Mouse (Mus musculus) cerebellum, postnatal 14 days (tissue): ENCODE data around the gene Cpeb4.

Source experiments
- DNase-seq, 2 experiments: peaks; one replicate each; pipeline ENCODE4 v3.0.0; 2021; ENCODE audit warnings: mixed read lengths in 2 of 2

Cpeb4 gene

GRCm38 (mm10) chr11:31900736-31901135, 28.7 kb downstream of the Cpeb4 start:
- no peak for DNase-seq

DNA sequence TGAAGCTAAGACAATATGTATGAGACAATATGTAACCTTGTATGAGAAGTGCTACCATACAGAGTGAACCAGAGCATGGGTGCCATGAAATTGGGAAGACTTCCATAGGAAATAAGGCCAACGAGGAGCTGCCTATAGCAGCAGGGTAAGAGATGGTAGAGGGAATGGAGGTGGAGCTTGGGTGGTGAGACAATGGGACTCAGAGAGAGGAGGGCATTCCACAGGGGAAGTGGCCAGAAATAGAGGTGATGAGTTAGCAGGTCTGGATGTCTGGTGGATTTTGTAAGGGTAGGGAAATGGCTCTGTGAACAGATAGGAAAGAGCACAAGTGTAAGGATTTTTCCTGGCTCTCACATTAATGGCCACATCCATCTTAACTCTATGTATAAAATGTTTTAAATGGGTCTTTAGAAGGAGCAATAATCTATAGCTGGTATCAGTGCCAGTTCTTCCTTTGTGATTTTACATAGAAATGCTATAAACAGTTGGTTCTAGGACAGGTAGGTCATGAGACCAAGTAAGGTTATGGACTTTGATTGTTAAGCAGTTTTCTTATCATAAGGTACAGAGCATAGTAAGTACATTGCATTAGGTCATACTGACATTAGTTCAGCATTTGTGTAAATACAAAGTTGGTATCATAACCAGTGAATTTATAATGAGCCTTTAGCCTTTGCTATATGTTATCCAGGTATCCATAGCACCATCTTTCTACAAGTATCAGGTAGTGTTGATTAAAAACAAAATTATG, 30.4 kb downstream of the Cpeb4 start:
- DNase-seq, result no peak

DNA sequence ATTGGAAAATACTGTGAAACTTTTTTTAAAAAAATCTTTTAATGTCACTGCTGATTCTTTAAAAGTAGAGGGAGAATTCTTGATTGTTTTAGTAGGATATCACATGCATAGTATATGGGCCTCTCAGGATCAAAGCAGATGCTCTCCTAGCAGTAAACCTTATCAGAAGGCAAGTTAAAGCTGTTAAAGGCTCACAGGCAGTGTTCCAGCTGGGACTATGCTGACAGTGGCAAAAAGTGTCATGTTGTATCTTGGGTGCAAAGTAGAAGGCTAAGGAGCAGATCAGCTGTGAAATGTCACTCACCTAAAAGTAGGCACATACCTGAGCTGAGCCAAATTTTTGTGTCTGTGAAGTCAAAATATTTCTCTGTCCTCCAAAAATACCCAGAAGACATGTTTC, 34.5 kb downstream of the Cpeb4 start:
- no peak for DNase-seq

- peak in 1 of 2 experiments; percentile 31 for DNase-seq
These were observed 35.6 kb downstream of the Cpeb4 start for GRCm38 (mm10) chr11:31907650-31908049.

GRCm38 (mm10) chr11:31912958-31913357, 40.9 kb downstream of the Cpeb4 start:
- DNase-seq, result no peak

- no peak for DNase-seq
These were observed 45.8 kb downstream of the Cpeb4 start for GRCm38 (mm10) chr11:31917769-31918168.

GRCm38 (mm10) chr11:31930051-31930450, 58.0 kb downstream of the Cpeb4 start:
- DNase-seq, result no peak

GRCm38 (mm10) chr11:31935652-31936051, 63.6 kb downstream of the Cpeb4 start:
- DNase-seq, result no peak

DNA sequence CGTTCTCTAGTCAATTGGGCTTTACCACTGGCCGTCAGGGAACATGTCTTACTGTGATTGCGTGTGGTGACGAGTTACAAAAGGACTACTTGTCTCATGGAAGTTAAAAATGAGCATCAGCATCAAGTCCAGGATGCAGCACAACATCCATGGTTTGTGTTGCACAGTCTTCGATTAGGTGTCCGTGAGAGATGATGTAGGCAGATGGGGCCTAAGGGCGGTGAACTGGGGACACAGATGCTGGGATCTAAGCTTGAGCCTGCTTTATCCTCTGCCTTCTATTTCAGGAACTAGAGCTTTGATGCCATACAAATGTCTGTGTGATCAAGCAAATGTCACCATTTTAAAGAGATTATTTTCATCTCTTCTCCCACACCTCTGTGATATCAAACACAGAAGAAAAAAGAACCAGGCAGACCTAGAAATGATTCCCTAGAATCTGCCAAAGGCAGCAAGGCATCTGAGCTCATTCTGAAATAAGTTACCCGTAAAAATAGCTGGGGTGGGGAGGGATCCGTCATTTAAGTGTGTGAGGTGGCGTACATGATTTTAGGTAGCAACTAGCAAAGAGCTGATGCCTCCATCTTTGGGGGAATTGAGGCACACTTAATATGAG, 65.0 kb downstream of the Cpeb4 start:
- DNase-seq, result no peak

DNA sequence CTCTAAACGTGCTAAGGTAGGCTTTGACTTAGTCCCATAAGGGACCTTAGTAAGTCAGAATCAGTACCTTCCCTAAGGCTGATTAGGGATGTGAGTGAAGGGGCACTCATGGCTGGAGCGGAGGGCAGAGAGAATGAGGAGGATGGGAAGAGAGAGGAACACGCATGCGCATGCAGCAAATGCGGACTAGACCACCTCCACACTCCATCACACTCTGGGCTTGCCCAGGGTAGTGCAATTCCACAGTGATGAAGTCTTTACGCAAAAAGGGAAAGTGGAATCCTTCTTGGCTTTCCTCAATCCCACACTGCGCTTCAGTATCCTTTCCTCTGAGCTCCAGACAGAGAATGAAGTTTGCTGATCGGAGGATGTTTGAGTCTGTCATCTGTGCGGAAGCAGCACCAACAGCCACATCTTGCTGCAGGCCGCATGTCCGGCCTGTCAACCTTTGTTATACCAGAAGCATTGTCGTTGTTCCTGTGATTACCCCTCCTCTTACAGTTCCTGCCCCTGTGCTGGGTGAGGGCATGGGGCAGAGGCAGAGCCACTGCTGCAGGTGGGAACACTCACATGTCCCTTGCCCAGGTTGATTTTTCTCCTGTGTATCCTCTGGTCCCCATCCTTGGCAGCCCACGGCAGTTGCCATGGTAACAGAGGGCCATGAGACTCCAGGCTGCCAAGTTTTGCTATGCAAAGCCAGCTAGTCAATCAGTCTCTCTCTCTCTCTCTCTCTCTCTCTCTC, 69.1 kb downstream of the Cpeb4 start:
- peak; percentile 92 for DNase-seq

GRCm38 (mm10) chr11:31941640-31942638, 69.9 kb downstream of the Cpeb4 start:
- peak; percentile 38 to 45 for DNase-seq

DNA sequence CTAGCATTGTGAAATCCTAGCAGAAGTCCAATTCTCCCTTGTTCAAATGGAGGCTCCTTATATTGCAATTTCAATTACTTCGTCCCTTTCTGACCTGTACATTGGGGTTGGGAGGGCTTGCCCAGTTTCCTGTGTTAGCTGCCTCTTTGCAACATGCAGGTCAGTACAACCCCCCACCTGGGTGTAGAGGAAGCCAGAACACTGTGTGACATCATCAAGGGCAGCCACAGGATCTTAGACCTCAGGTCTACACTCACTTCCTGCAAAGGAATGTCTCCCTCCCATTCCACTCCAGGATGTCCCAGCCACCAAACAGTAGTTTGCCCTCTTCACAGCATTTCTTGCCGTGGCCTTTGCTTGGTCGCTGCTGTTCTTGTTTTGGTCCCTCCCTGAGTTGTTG, 73.5 kb downstream of the Cpeb4 start:
- no peak for DNase-seq

DNA sequence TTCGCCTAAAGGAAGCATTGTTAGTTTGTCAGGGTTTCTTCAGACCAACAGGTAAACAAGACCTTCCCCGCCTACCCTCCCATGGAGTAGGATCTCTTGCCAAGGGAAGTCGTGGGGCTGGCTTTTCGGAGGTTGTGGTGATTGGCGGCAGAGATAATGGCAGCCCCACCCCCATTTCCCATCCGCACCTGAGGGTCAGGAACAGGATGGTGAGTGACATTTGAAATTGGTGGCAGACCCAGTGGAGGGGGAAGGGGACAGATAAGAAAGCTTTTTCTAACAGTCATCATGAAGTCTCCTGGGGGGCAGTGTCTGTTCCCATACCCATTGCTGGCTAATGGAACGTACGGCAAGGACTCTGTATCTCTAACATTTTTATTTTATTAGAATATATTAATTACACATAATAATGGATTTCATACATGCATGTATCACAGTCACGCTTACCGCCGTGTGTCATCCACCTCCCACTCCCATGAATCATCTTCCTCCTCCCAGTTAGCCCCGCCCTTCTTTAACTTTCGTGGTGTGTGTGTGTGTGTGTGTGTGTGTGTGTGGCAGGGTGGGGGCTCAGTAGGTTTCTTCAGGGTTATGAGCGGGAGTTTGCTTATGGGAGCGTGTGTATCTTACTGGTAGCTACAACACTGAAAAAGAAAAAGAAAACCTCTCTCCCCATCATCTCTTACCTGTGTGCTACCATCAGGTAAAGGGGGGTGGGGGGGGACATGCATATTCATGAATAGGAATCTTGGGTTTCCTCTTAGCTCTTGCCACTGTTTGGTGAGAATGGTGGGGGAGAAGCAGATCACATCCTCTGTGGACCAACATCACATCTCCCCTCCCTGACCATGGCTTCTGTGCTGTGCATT, 76.7 kb downstream of the Cpeb4 start:
- DNase-seq, result peak; percentile 35 to 38

DNA sequence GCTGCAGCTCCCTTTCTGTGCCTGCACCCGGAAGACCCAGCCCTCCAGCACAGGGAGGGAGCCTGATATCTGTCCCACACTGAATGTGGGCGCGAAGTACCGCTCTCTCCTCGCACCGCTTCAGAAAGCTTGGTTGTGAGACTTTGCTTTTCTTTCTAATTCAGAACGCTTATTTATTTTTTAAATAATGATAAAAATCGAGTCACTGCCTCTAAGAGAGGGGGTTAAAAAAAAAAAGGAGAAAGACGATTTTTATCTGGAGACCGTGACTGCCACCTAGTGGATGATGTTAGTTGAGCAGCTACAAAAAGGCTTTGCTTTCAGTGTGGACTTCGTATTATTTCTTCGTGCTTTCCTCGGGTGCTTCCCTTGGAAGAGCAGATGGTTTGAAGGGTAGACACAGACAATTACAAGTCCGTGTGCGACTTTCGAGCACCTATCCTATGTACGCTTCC, 77.3 kb downstream of the Cpeb4 start:
- DNase-seq, result peak; percentile 89 to 91

GRCm38 (mm10) chr11:31960071-31960470, 88.1 kb downstream of the Cpeb4 start:
- DNase-seq, result no peak

DNA sequence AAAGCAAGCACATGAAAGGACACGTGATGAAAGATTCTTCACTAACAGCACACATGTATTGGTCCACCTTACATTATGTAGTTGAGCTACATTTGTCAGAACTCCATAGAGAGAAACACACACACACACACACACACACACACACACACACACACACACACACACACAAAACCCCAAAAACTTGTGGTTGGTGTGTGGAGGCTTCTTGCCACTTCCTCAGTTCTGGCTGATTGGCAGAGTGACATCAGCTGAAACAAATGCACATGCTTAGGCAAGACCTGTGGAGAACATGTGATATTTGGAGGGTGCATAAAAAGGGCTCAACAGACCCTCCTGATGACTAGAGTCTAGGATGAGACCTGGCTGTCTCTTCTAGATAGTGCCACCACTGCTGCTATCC, 92.0 kb downstream of the Cpeb4 start:
- no peak for DNase-seq

GRCm38 (mm10) chr11:31965256-31966134, 93.5 kb downstream of the Cpeb4 start, which contains the start of gene 4930524B15Rik:
Gene 4930524B15Rik, plus strand, starts transcription at chr11:31965592.
- DNase-seq, result peak; percentile 29 to 42

DNA sequence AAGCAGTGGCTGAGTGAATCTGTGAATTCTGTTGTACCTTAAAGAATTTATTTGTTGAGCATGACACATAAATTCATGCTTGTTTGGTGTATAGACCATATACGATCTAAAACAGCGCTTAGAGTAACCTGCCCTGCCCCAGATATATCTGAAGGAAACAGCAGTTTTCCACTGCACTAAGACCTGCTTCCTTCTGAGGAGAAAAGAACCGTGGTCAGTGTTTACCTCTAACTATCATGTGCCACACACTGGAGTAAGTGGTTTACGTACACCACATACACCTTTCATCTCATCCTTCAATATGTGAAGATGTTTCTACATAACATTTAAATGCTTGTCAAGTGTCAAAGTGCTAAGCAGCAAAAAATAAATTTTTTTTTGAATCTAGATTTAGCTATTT, 102.1 kb downstream of the Cpeb4 start:
- no peak for DNase-seq

GRCm38 (mm10) chr11:31974826-31975225, 102.8 kb downstream of the Cpeb4 start:
- no peak for DNase-seq

DNA sequence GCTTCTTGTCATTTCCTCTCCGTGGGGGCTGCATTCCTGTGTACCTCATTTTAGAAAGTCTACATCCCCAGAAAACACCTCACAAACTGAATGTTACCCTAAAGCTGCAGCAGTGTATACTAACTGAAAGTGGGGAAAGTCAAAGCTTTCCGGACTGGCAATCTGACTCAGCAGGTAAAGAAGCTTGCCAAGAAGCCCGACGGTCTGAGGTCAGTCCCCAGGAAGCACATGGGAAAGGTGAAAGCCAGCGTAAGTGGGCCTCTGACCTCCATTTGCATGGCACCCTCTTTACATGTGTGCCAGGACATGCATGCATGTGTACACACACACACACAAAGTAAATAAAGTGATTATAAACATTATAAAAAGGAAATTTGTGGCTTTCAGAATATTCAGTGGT, 103.7 kb downstream of the Cpeb4 start:
- DNase-seq, result no peak
